8 mouse cellular contexts compared by ENCODE assay signal in the genomic region with DNA sequence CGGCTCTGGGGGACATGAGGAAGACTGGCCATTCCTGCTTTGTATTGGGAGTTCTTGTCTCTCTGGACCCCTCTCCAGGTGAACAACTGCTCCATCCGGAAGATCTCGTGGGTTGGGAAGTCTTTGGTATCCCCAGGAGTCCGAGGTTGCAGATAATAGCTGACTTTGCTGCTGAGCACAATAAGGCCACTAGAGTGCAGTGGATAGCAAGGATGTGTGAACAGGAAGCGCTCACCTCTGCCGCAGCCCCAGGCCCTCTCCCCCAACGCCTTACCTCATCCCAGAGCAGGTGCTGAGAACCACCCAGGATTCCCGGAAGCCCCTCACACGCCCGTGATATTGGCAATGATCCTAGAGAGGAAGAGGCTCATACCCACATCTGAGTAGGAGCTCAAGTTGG. TPM values are rescaled to one million over a fixed set of nuclear protein-coding genes. Genes with fewer than 3 reads are reported as not detected.
A peak's percentile ranks its signal among the peaks of the same experiment; 100 is the strongest.
DNase-seq lines count a peak whose midpoint lies in the region; ATAC-seq and TF ChIP-seq lines count a peak whose summit lies in the region.

No protein-coding gene starts in this region.

- peak; percentile 50 for ATAC-seq in common myeloid progenitor, adult 5-6 weeks (replicated peaks; ENCODE audit: low read depth, poor library complexity, severe bottlenecking)
- 0 out of 2 replicates have a peak, but pooled peaks have one; percentile 20 for ATAC-seq in hindbrain, embryonic 15.5 days (ENCODE audit: low FRiP score, low read depth)
- no peak for ATAC-seq in liver, embryonic 15.5 days (ENCODE audit: insufficient read depth)
- ATAC-seq in stomach, embryonic 16.5 days (ENCODE audit: insufficient read depth, low FRiP score): peak; percentile 32; the same call in 1 of the 2 replicates

- no peaks in the 10 kb centered on the region for H3K36me3 ChIP-seq in hindbrain, embryonic 15.5 days
- H3K36me3 ChIP-seq in liver, embryonic 15.5 days (replicated peaks): no peaks in the 10 kb centered on the region
- no peaks in the 10 kb centered on the region for H3K36me3 ChIP-seq in stomach, embryonic 16.5 days (ENCODE audit: control insufficient read depth, insufficient read depth, low read length)

- WGBS in lung, adult 2 months: 8% methylated on average over 10 of the region's 10 CpGs
- 2% methylated on average over 10 of the region's 10 CpGs for WGBS in hindbrain, embryonic 15.5 days
- 5% methylated on average over 10 of the region's 10 CpGs for WGBS in liver, embryonic 15.5 days (ENCODE audit: insufficient replicate concordance)
- WGBS in stomach, embryonic 16.5 days: 2% methylated on average over 10 of the region's 10 CpGs

- H3K4me2 ChIP-seq in hindbrain, embryonic 15.5 days: peak overlapping the region; percentile 62; the same call in 1 of the 2 replicates
- H3K4me2 ChIP-seq in liver, embryonic 15.5 days: peak overlapping the region; percentile 34; the same call in 1 of the 2 replicates
- 0 out of 2 replicates have a peak overlapping the region, but pooled peaks have one; percentile 3 for H3K4me2 ChIP-seq in stomach, embryonic 16.5 days (ENCODE audit: low read depth, low read length)

- no peak overlapping the region for H3K9ac ChIP-seq in hindbrain, embryonic 15.5 days
- no peak overlapping the region for H3K9ac ChIP-seq in liver, embryonic 15.5 days
- no peak overlapping the region for H3K9ac ChIP-seq in stomach, embryonic 16.5 days (ENCODE audit: low read length)

- H3K27me3 ChIP-seq in hindbrain, embryonic 15.5 days: peaks cover 48% of the 10 kb centered on the region
- peaks cover 96% of the 10 kb centered on the region for H3K27me3 ChIP-seq in liver, embryonic 15.5 days
- H3K27me3 ChIP-seq in stomach, embryonic 16.5 days (ENCODE audit: control insufficient read depth, insufficient read depth, low read length): peaks cover 36% of the 10 kb centered on the region

- no peak overlapping the region for H3K4me3 ChIP-seq in lung, adult 2 months (replicated peaks; ENCODE audit: extremely low read depth, low read depth, low read length)
- no peak overlapping the region for H3K4me3 ChIP-seq in hindbrain, embryonic 15.5 days
- H3K4me3 ChIP-seq in liver, embryonic 15.5 days (replicated peaks): no peak overlapping the region
- H3K4me3 ChIP-seq in stomach, embryonic 16.5 days (replicated peaks; ENCODE audit: low read length): no peak overlapping the region

- TF ChIP-seq CTCF in lung, adult 2 months (IDR thresholded peaks at IDR 0.05; ENCODE audit: insufficient read depth, low read length): peak; percentile 57

- no peak for DNase-seq in lung, adult 2 months
- DNase-seq in lung, postnatal 10 days: no peak
- DNase-seq in layer of hippocampus, adult 9-10 months (ENCODE audit: low spot score): no peak
- no peak for DNase-seq in right cerebral cortex, postnatal 36 days (ENCODE audit: low spot score in 2 of 2)

- H3K27ac ChIP-seq in hindbrain, embryonic 15.5 days (replicated peaks): no peak overlapping the region
- no peak overlapping the region for H3K27ac ChIP-seq in liver, embryonic 15.5 days (replicated peaks)
- no peak overlapping the region for H3K27ac ChIP-seq in stomach, embryonic 16.5 days (ENCODE audit: low read length)

- no peak for TF ChIP-seq POLR2A in lung, adult 2 months (IDR thresholded peaks at IDR 0.05; ENCODE audit: borderline replicate concordance, extremely low read depth, low read depth, low read length)

- no peaks in the 10 kb centered on the region for H3K9me3 ChIP-seq in hindbrain, embryonic 15.5 days
- H3K9me3 ChIP-seq in liver, embryonic 15.5 days (replicated peaks): no peaks in the 10 kb centered on the region
- H3K9me3 ChIP-seq in stomach, embryonic 16.5 days (replicated peaks; ENCODE audit: control insufficient read depth, low read length): no peaks in the 10 kb centered on the region

- H3K4me1 ChIP-seq in lung, adult 2 months (ENCODE audit: control insufficient read depth, insufficient read depth, low read length): peaks cover 9% of the 10 kb centered on the region
- H3K4me1 ChIP-seq in hindbrain, embryonic 15.5 days (replicated peaks): peaks cover 31% of the 10 kb centered on the region
- H3K4me1 ChIP-seq in liver, embryonic 15.5 days (replicated peaks): peaks cover 46% of the 10 kb centered on the region
- peaks cover 29% of the 10 kb centered on the region for H3K4me1 ChIP-seq in stomach, embryonic 16.5 days (ENCODE audit: control insufficient read depth, insufficient read depth, low read length)

RNA-seq across cellular contexts. Expression of a gene that starts 7.4 kb away (rescaled TPM):
- 28.8 and 34.5 TPM in 2 replicates for polyA plus RNA-seq in lung, adult 2 months (2012; rRNA removed)
- not detected in 2 replicates for total RNA-seq in common myeloid progenitor, adult 5-6 weeks (2017)
- 1.0 and 2.3 TPM in 2 replicates for polyA plus RNA-seq in hindbrain, embryonic 15.5 days (2015; fragmentation: Nextera tagmentation; extraction: Ambion mirVana)
- 0.62 and 0.86 TPM in 2 replicates for polyA plus RNA-seq in liver, embryonic 15.5 days (2015; fragmentation: Nextera tagmentation; extraction: Ambion mirVana)
- polyA plus RNA-seq in stomach, embryonic 16.5 days (2015; fragmentation: Nextera tagmentation; extraction: Ambion mirVana): 14.2 and 15.5 TPM in 2 replicates

RNA-seq across cellular contexts. Expression of a gene that starts 13.3 kb away (rescaled TPM):
- 7.3 and 10.9 TPM in 2 replicates for polyA plus RNA-seq in lung, adult 2 months (2012; rRNA removed)
- not detected in 2 replicates for total RNA-seq in common myeloid progenitor, adult 5-6 weeks (2017)
- 45.0 and 52.9 TPM in 2 replicates for polyA plus RNA-seq in hindbrain, embryonic 15.5 days (2015; fragmentation: Nextera tagmentation; extraction: Ambion mirVana)
- polyA plus RNA-seq in liver, embryonic 15.5 days (2015; fragmentation: Nextera tagmentation; extraction: Ambion mirVana): 0.23 and 0.37 TPM in 2 replicates
- 9.8 and 10.9 TPM in 2 replicates for polyA plus RNA-seq in stomach, embryonic 16.5 days (2015; fragmentation: Nextera tagmentation; extraction: Ambion mirVana)

RNA-seq across cellular contexts. Expression of a gene that starts 30.4 kb away (rescaled TPM):
- 14.7 and 18.5 TPM in 2 replicates for polyA plus RNA-seq in lung, adult 2 months (2012; rRNA removed)
- total RNA-seq in common myeloid progenitor, adult 5-6 weeks (2017): under 0.01 TPM in 1 of 2 replicates, not detected in the other
- 0.22 and 0.63 TPM in 2 replicates for polyA plus RNA-seq in hindbrain, embryonic 15.5 days (2015; fragmentation: Nextera tagmentation; extraction: Ambion mirVana)
- 1.5 and 1.7 TPM in 2 replicates for polyA plus RNA-seq in liver, embryonic 15.5 days (2015; fragmentation: Nextera tagmentation; extraction: Ambion mirVana)
- polyA plus RNA-seq in stomach, embryonic 16.5 days (2015; fragmentation: Nextera tagmentation; extraction: Ambion mirVana): 0.29 and 0.44 TPM in 2 replicates

Comparison
In these comparisons a context has a peak if more than half of its experiments do, and no peak if none do; other contexts are left out.
1. H3K4me2 ChIP-seq: peak in every context shown above with its lines; median percentile 62 in hindbrain, embryonic 15.5 days; 34 in liver, embryonic 15.5 days; 3 in stomach, embryonic 16.5 days.